Mouse (Mus musculus) heart, embryonic 15.5 days (tissue): ENCODE measurements around the gene Iqsec1. TPM values are rescaled to one million over a fixed set of nuclear protein-coding genes. Genes with fewer than 3 reads are reported as not detected.

ENCODE experiments used
- ATAC-seq: fragments of 200-750 bp; cut with Nextera tagmentation; replicated peaks from 2 replicates; pipeline ENCODE4 v1.8.0; 2017; ENCODE audit warnings: low read depth, moderate TSS enrichment; ENCODE audit not compliant: insufficient number of reproducible peaks, insufficient read depth, low FRiP score
- H3K27ac ChIP-seq: fragments of 300-500 bp; sonication (generic); 2 replicates; pipeline ENCODE4 v1.5.1; 2015; ENCODE audit warnings: mild to moderate bottlenecking, inconsistent platforms
- H3K27me3 ChIP-seq: fragments of 300-500 bp; sonication (generic); 2 replicates; pipeline ENCODE4 v1.6.1; 2015; ENCODE audit warnings: inconsistent platforms
- H3K36me3 ChIP-seq: fragments of 300-500 bp; sonication (generic); 2 replicates; pipeline ENCODE4 v1.6.1; 2015; ENCODE audit warnings: mild to moderate bottlenecking, inconsistent platforms
- H3K4me1 ChIP-seq: fragments of 300-500 bp; sonication (generic); replicated peaks from 2 replicates; pipeline ENCODE4 v1.6.1; 2015; ENCODE audit warnings: inconsistent platforms
- H3K4me2 ChIP-seq: fragments of 300-500 bp; sonication (generic); 2 replicates; pipeline ENCODE4 v1.6.1; 2015; ENCODE audit warnings: inconsistent platforms, mild to moderate bottlenecking, moderate library complexity
- H3K4me3 ChIP-seq: fragments of 300-500 bp; sonication (generic); 2 replicates; pipeline ENCODE4 v1.5.1; 2015; ENCODE audit warnings: mild to moderate bottlenecking, inconsistent platforms
- H3K9ac ChIP-seq: fragments of 300-500 bp; sonication (generic); 2 replicates; pipeline ENCODE4 v1.6.1; 2015; ENCODE audit warnings: mild to moderate bottlenecking, inconsistent platforms
- H3K9me3 ChIP-seq: fragments of 300-500 bp; sonication (generic); replicated peaks from 2 replicates; pipeline ENCODE4 v1.6.1; 2016; ENCODE audit warnings: inconsistent platforms
- WGBS: fragments of 180-500 bp; shearing (Covaris S2); methylation state at CpG from one replicate; pipeline ENCODE4 v1.1.7; 2015; ENCODE audit warnings: mixed read lengths; 5-methylcytosine and 5-hydroxymethylcytosine counted together
- microRNA-seq: library from miRNA; unstranded; fragments of <30 nt; microRNA quantifications from one replicate; pipeline ENCODE4, GENCODE M21; 2016
- polyA plus RNA-seq: library from polyadenylated mRNA; unstranded; fragments of >200 nt; fragmentation: Nextera tagmentation; extraction: Ambion mirVana; gene quantifications from 2 replicates; pipeline ENCODE4 v1.2.1, GENCODE M21; 2015

Gene Iqsec1
- polyA plus RNA-seq, 1 experiment from 2014 or later: 12.3 TPM

- 67% methylated on average over 6 of the region's 6 CpGs for WGBS
- H3K27ac ChIP-seq: peak overlapping the region; percentile 87
- no peak; the same call in 1 of the 2 replicates for ATAC-seq
Measured at GRCm38 (mm10) chr6:90616481-90616880, 372.0 kb downstream of the Iqsec1 start.

GRCm38 (mm10) chr6:90615991-90616390 lies 372.5 kb downstream of the Iqsec1 start:
- Histone ChIP-seq H3K4me2 (no peak overlapping the region), H3K9ac (no peak overlapping the region), H3K9me3 (no peaks in the 10 kb centered on the region), H3K27ac (peak overlapping the region; percentile 87), H3K36me3 (no peaks in the 10 kb centered on the region), H3K4me1 (peaks cover 61% of the 10 kb centered on the region), H3K4me3 (no peak overlapping the region), H3K27me3 (no peaks in the 10 kb centered on the region)
- peak; percentile 74 for ATAC-seq
- 34% methylated on average over 6 of the region's 6 CpGs for WGBS

More at GRCm38 (mm10) chr6:90616481-90616880, 372.0 kb downstream of the Iqsec1 start:
- no peaks in the 10 kb centered on the region for H3K9me3 ChIP-seq
- H3K4me1 ChIP-seq: peaks cover 66% of the 10 kb centered on the region
- no peaks in the 10 kb centered on the region for H3K36me3 ChIP-seq
- no peak overlapping the region for H3K4me3 ChIP-seq
- no peak overlapping the region for H3K9ac ChIP-seq
- H3K4me2 ChIP-seq: no peak overlapping the region
- H3K27me3 ChIP-seq: no peaks in the 10 kb centered on the region

DNA sequence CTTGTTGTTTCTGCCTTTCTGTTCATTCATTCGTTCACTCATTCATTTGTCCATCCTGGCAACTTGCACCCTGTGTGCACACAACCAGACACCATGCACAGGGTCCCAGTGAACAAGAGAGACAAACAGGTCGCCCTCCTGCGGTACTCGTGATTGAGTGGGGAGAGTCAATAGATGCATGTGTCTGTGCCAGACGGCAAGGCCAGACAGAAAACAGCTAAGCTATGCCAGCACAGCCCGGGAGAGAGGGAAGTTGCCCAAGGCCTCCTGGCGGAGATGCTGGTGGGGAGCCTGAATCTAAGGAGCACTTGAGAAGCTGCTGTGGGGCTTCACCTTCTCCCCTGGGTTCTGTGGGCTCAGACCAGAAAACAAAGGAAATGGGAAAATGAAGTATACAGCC lies 373.1 kb downstream of the Iqsec1 start:
- H3K4me2 ChIP-seq: no peak overlapping the region
- peak overlapping the region; percentile 87 for H3K27ac ChIP-seq
- 59% methylated on average over 7 of the region's 7 CpGs for WGBS
- H3K4me3 ChIP-seq: no peak overlapping the region
- H3K27me3 ChIP-seq: no peaks in the 10 kb centered on the region
- H3K9ac ChIP-seq: no peak overlapping the region
- no peaks in the 10 kb centered on the region for H3K36me3 ChIP-seq
- ATAC-seq: no peak
- no peaks in the 10 kb centered on the region for H3K9me3 ChIP-seq
- H3K4me1 ChIP-seq: peaks cover 56% of the 10 kb centered on the region

- Histone ChIP-seq H3K4me1 (peaks cover 52% of the 10 kb centered on the region), H3K36me3 (no peaks in the 10 kb centered on the region)
- WGBS: 86% methylated on average over 8 of the region's 8 CpGs
Measured at GRCm38 (mm10) chr6:90613277-90613676, 375.2 kb downstream of the Iqsec1 start.

GRCm38 (mm10) chr6:90610248-90610647 lies 378.2 kb downstream of the Iqsec1 start:
- Histone ChIP-seq H3K4me3 (no peak overlapping the region), H3K27me3 (no peaks in the 10 kb centered on the region), H3K27ac (no peak overlapping the region), H3K4me1 (peaks cover 44% of the 10 kb centered on the region), H3K36me3 (no peaks in the 10 kb centered on the region), H3K4me2 (no peak overlapping the region), H3K9me3 (no peaks in the 10 kb centered on the region), H3K9ac (no peak overlapping the region)
- ATAC-seq: no peak
- 88% methylated on average over 5 of the region's 5 CpGs for WGBS

More at GRCm38 (mm10) chr6:90613277-90613676, 375.2 kb downstream of the Iqsec1 start:
- H3K4me2 ChIP-seq: no peak overlapping the region
- no peak overlapping the region for H3K27ac ChIP-seq
- no peaks in the 10 kb centered on the region for H3K27me3 ChIP-seq
- ATAC-seq: no peak
- no peak overlapping the region for H3K9ac ChIP-seq
- H3K9me3 ChIP-seq: no peaks in the 10 kb centered on the region
- no peak overlapping the region for H3K4me3 ChIP-seq

DNA sequence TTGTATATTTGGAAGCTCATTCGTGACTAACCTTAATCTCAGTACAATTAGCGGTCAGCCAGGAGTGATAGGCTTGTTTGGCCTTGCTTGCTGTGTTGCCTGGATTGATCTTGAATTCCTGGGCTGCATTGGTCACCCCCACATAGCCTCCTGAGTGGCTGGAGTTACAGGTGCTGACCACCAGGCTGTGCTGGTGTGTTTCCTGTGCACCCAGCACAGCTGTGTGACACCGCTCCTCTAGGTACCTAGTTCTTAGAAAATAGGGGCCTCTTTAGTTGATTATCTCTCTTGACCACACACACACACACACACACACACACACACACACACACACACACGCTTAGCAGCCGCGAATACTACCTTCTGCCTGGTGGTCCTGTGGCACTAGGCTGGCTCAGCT lies 380.3 kb downstream of the Iqsec1 start:
- Histone ChIP-seq H3K4me3 (no peak overlapping the region), H3K27me3 (no peaks in the 10 kb centered on the region), H3K36me3 (no peaks in the 10 kb centered on the region), H3K4me1 (peaks cover 38% of the 10 kb centered on the region), H3K9ac (no peak overlapping the region), H3K27ac (no peak overlapping the region), H3K4me2 (no peak overlapping the region), H3K9me3 (no peaks in the 10 kb centered on the region)
- no peak for ATAC-seq
- 53% methylated on average over 6 of the region's 6 CpGs for WGBS

DNA sequence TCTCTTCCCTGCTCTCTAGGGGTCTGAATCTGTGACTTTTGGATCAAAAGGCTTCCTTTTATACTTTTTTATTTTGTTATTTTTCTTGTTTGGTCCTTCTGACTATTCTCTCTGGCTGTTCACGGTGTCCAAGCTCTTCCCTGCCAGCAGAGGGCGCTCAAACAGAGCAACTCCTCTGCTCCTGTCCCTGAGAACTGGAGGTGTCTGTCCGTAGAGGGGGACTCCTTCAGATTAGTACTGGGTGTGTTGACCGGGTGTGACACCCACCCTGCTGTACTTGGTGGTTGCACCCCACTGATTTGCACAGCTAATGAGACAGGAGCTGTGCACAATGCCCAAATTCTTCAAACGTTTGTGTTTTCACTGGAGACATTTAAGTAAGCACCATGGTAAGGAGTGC lies 381.3 kb downstream of the Iqsec1 start:
- H3K27ac ChIP-seq: no peak overlapping the region
- H3K4me1 ChIP-seq: peaks cover 38% of the 10 kb centered on the region
- no peaks in the 10 kb centered on the region for H3K27me3 ChIP-seq
- no peak overlapping the region for H3K4me2 ChIP-seq
- no peaks in the 10 kb centered on the region for H3K9me3 ChIP-seq
- H3K9ac ChIP-seq: no peak overlapping the region
- no peak for ATAC-seq
- H3K4me3 ChIP-seq: no peak overlapping the region
- WGBS: 12% methylated on average over 5 of the region's 5 CpGs
- no peaks in the 10 kb centered on the region for H3K36me3 ChIP-seq

DNA sequence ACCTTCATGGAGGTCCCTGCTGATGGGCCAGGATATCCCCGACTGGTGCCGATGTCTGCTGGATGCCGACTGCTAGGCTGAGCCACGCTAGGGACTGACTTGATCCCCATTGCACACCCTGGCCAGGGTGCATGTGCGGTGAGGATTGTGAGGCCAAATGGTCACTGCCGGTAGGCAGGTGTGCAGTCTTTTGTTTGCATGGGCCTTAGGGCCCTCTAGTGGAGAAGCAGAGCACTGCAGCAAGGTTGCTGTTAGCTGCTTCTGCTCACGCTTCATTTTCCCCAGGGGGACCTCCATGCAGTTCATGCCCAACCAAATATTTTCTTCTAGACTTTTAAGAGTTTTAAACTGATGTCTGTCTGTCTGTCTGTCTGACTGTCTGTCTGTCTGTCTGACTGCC lies 381.9 kb downstream of the Iqsec1 start:
- no peak overlapping the region for H3K9ac ChIP-seq
- no peak overlapping the region for H3K4me3 ChIP-seq
- H3K9me3 ChIP-seq: no peaks in the 10 kb centered on the region
- no peak overlapping the region for H3K4me2 ChIP-seq
- H3K36me3 ChIP-seq: no peaks in the 10 kb centered on the region
- ATAC-seq: no peak
- peaks cover 45% of the 10 kb centered on the region for H3K4me1 ChIP-seq
- 25% methylated on average over 7 of the region's 7 CpGs for WGBS
- H3K27me3 ChIP-seq: no peaks in the 10 kb centered on the region
- H3K27ac ChIP-seq: no peak overlapping the region

Small RNA genes lying within 50 kb of the gene (microRNA-seq; reads per million reads assigned to microRNA genes)
- gene Gm24816: not detected

Other genes starting within 250 kb of the Iqsec1 start
- 6.2 and 12.0 TPM in 2 replicates for gene Nup210, start 128.1 kb upstream of the Iqsec1 start, polyA plus RNA-seq
- gene Hdac11, start 168.0 kb upstream of the Iqsec1 start, polyA plus RNA-seq: 8.7 and 10.4 TPM in 2 replicates
- gene Fbln2, start 223.8 kb upstream of the Iqsec1 start, polyA plus RNA-seq: 156 and 255 TPM in 2 replicates